Mouse (Mus musculus) hindbrain, embryonic 11.5 days (tissue): ENCODE results near the gene Tnip1. TPM values are rescaled to one million over a fixed set of nuclear protein-coding genes. Genes with fewer than 3 reads are reported as not detected.

Experiments used
- ATAC-seq: fragments of 200-750 bp; cut with Nextera tagmentation; 2 replicates; pipeline ENCODE4 v1.8.0; 2017; ENCODE audit warnings: mild to moderate bottlenecking, moderate TSS enrichment, moderate library complexity; ENCODE audit not compliant: low FRiP score
- DNase-seq: peaks from one replicate; pipeline ENCODE4 v3.0.0-alpha.2; 2015; ENCODE audit warnings: low spot score
- H3K27ac ChIP-seq: fragments of 300-500 bp; sonication (generic); 2 replicates; pipeline ENCODE4 v1.5.1; 2014; ENCODE audit warnings: mild to moderate bottlenecking, low read depth, low read length
- H3K27me3 ChIP-seq: fragments of 300-500 bp; sonication (generic); 2 replicates; pipeline ENCODE4 v1.6.1; 2014; ENCODE audit warnings: mild to moderate bottlenecking, low read length, moderate library complexity, mixed read lengths; ENCODE audit not compliant: control insufficient read depth, insufficient read depth
- H3K36me3 ChIP-seq: fragments of 300-500 bp; sonication (generic); 2 replicates; pipeline ENCODE4 v1.6.1; 2014; ENCODE audit warnings: mild to moderate bottlenecking, low read length, moderate library complexity, mixed read lengths; ENCODE audit not compliant: control insufficient read depth, insufficient read depth
- H3K4me1 ChIP-seq: fragments of 300-500 bp; sonication (generic); replicated peaks from 2 replicates; pipeline ENCODE4 v1.6.1; 2014; ENCODE audit warnings: low read length, mixed read lengths; ENCODE audit not compliant: control insufficient read depth, insufficient read depth
- H3K4me2 ChIP-seq: fragments of 300-500 bp; sonication (generic); replicated peaks from 2 replicates; pipeline ENCODE4 v1.6.1; 2014; ENCODE audit warnings: mild to moderate bottlenecking, low read depth, low read length
- H3K4me3 ChIP-seq: fragments of 300-500 bp; sonication (generic); 2 replicates; pipeline ENCODE4 v1.5.1; 2014; ENCODE audit warnings: low read depth, low read length
- H3K9ac ChIP-seq: fragments of 300-500 bp; sonication (generic); 2 replicates; pipeline ENCODE4 v1.6.1; 2014; ENCODE audit warnings: low read depth, low read length
- H3K9me3 ChIP-seq: fragments of 300-500 bp; sonication (generic); 2 replicates; pipeline ENCODE4 v1.6.1; 2016; ENCODE audit warnings: low read length; ENCODE audit not compliant: control insufficient read depth
- WGBS: fragments of 180-500 bp; shearing (Covaris S2); extraction: QIAGEN DNeasy Blood & Tissue Kit; methylation state at CpG from one replicate; pipeline ENCODE4 v1.1.7; 2014; 5-methylcytosine and 5-hydroxymethylcytosine counted together
- polyA plus RNA-seq: library from polyadenylated mRNA; unstranded; fragments of >200 nt; fragmentation: Nextera tagmentation; extraction: Ambion mirVana; gene quantifications from 2 replicates; pipeline ENCODE4 v1.2.1, GENCODE M21; 2014

Tnip1 gene
- polyA plus RNA-seq, 1 experiment from 2014 or later: 10.3 TPM

- Histone ChIP-seq H3K27me3 (no peaks in the 10 kb centered on the region), H3K36me3 (no peaks in the 10 kb centered on the region), H3K9ac (no peak overlapping the region), H3K27ac (no peak overlapping the region), H3K4me1 (0 out of 2 replicates have a peak, but pooled peaks cover 2% of the 10 kb centered on the region), H3K4me2 (no peak overlapping the region), H3K9me3 (no peaks in the 10 kb centered on the region), H3K4me3 (no peak overlapping the region)
- WGBS: 87% methylated on average over 4 of the region's 4 CpGs
- ATAC-seq (no peak), DNase-seq (no peak)
Observed at GRCm38 (mm10) chr11:54906466-54906865, 56.3 kb downstream of the Tnip1 start.

- no peaks in the 10 kb centered on the region for H3K9me3 ChIP-seq
- H3K4me3 ChIP-seq: no peak overlapping the region
- H3K4me1 ChIP-seq: 0 out of 2 replicates have a peak, but pooled peaks cover 2% of the 10 kb centered on the region
- H3K9ac ChIP-seq: no peak overlapping the region
- H3K27ac ChIP-seq: peak overlapping the region; percentile 20; the same call in 1 of the 2 replicates
- no peak for DNase-seq
- no peaks in the 10 kb centered on the region for H3K36me3 ChIP-seq
- H3K4me2 ChIP-seq: no peak overlapping the region
- H3K27me3 ChIP-seq: no peaks in the 10 kb centered on the region
- ATAC-seq: no peak
- WGBS: 75% methylated on average over 4 of the region's 4 CpGs
Observed at GRCm38 (mm10) chr11:54905931-54906330, 56.8 kb downstream of the Tnip1 start.

GRCm38 (mm10) chr11:54905086-54905485 lies 57.6 kb downstream of the Tnip1 start:
- Histone ChIP-seq H3K4me2 (no peak overlapping the region), H3K4me1 (0 out of 2 replicates have a peak, but pooled peaks cover 2% of the 10 kb centered on the region), H3K27ac (no peak overlapping the region), H3K36me3 (no peaks in the 10 kb centered on the region), H3K9ac (no peak overlapping the region), H3K27me3 (no peaks in the 10 kb centered on the region), H3K9me3 (no peaks in the 10 kb centered on the region), H3K4me3 (no peak overlapping the region)
- DNase-seq (no peak), ATAC-seq (no peak)
- WGBS: 71% methylated on average over 3 of the region's 3 CpGs

- no peaks in the 10 kb centered on the region for H3K36me3 ChIP-seq
- no peak overlapping the region for H3K4me3 ChIP-seq
- no peak overlapping the region; the same call in 1 of the 2 replicates for H3K4me2 ChIP-seq
- H3K27ac ChIP-seq: no peak overlapping the region
- no peaks in the 10 kb centered on the region for H3K9me3 ChIP-seq
- ATAC-seq (peak; percentile 48), DNase-seq (peak; percentile 50)
- 43% methylated on average over 4 of the region's 4 CpGs for WGBS
- no peak overlapping the region for H3K9ac ChIP-seq
- H3K4me1 ChIP-seq: 0 out of 2 replicates have a peak, but pooled peaks cover 2% of the 10 kb centered on the region
- no peaks in the 10 kb centered on the region for H3K27me3 ChIP-seq
Observed at GRCm38 (mm10) chr11:54903940-54904706, 58.6 kb downstream of the Tnip1 start.

GRCm38 (mm10) chr11:54903339-54903738 lies 59.4 kb downstream of the Tnip1 start:
- Histone ChIP-seq H3K4me1 (0 out of 2 replicates have a peak, but pooled peaks cover 2% of the 10 kb centered on the region), H3K4me2 (peak overlapping the region; percentile 53), H3K27ac (no peak overlapping the region), H3K27me3 (no peaks in the 10 kb centered on the region), H3K9ac (peak overlapping the region; percentile 49; the same call in 1 of the 2 replicates), H3K9me3 (no peaks in the 10 kb centered on the region), H3K36me3 (no peaks in the 10 kb centered on the region), H3K4me3 (peak overlapping the region; percentile 43)
- ATAC-seq (no peak), DNase-seq (no peak)
- WGBS: 77% methylated on average over 5 of the region's 5 CpGs

GRCm38 (mm10) chr11:54902333-54903323 lies 60.1 kb downstream of the Tnip1 start, which contains the start of gene Gpx3:
Gene Gpx3 (plus strand): TSS chr11:54902453.
- DNase-seq (peak; percentile 80), ATAC-seq (peak; percentile 90)
- H3K4me2 ChIP-seq: peak within 1 kb of the TSS; percentile 53
- H3K9ac ChIP-seq: peak within 1 kb of the TSS; percentile 49
- H3K36me3 ChIP-seq: no peaks in the 10 kb centered on the region
- WGBS: 17% methylated on average over 44 of the region's 45 CpGs
- peak within 1 kb of the TSS; percentile 43 for H3K4me3 ChIP-seq
- H3K4me1 ChIP-seq: 0 out of 2 replicates have a peak, but pooled peaks cover 2% of the 10 kb centered on the region
- H3K27ac ChIP-seq: no peak within 1 kb of the TSS
- no peaks in the 10 kb centered on the region for H3K27me3 ChIP-seq
- H3K9me3 ChIP-seq: no peaks in the 10 kb centered on the region

- 68% methylated on average over 4 of the region's 4 CpGs for WGBS
- no peaks in the 10 kb centered on the region for H3K27me3 ChIP-seq
Observed at GRCm38 (mm10) chr11:54899657-54900056, 63.1 kb downstream of the Tnip1 start.

GRCm38 (mm10) chr11:54897470-54897869 lies 65.2 kb downstream of the Tnip1 start:
- no peak overlapping the region for H3K4me3 ChIP-seq
- H3K27ac ChIP-seq: no peak overlapping the region
- no peaks in the 10 kb centered on the region for H3K27me3 ChIP-seq
- H3K9me3 ChIP-seq: no peaks in the 10 kb centered on the region
- 0 out of 2 replicates have a peak, but pooled peaks cover 2% of the 10 kb centered on the region for H3K4me1 ChIP-seq
- whole genome bisulfite sequencing: 40% methylated on average over 5 of the region's 5 CpGs
- H3K36me3 ChIP-seq: no peaks in the 10 kb centered on the region
- H3K4me2 ChIP-seq: no peak overlapping the region
- DNase-seq (no peak), ATAC-seq (no peak)
- no peak overlapping the region for H3K9ac ChIP-seq

More at GRCm38 (mm10) chr11:54899657-54900056, 63.1 kb downstream of the Tnip1 start:
- Histone ChIP-seq H3K36me3 (no peaks in the 10 kb centered on the region), H3K4me1 (0 out of 2 replicates have a peak, but pooled peaks cover 4% of the 10 kb centered on the region), H3K9me3 (no peaks in the 10 kb centered on the region), H3K9ac (no peak overlapping the region), H3K4me3 (no peak overlapping the region), H3K27ac (no peak overlapping the region), H3K4me2 (no peak overlapping the region)
- DNase-seq (no peak), ATAC-seq (no peak)
